Mouse (Mus musculus): Measurements from ENCODE around the gene Olfr1178. TPM values are rescaled to one million over a fixed set of nuclear protein-coding genes. Genes with fewer than 3 reads are reported as not detected.

Gene Olfr1178
- polyA plus RNA-seq (2016; fragmentation: Nextera tagmentation; extraction: Ambion mirVana), result not detected in 2 replicates

GRCm38 (mm10) chr2:88386762-88387161, at the start of gene Olfr1178:
Olfr1178 (plus strand) TSS chr2:88387062.
- Histone ChIP-seq H3K4me3 (no peak within 1 kb of the TSS), H3K36me3 (no peaks in the 10 kb centered on the region), H3K27ac (no peak within 1 kb of the TSS), H3K27me3 (ENCODE audit: insufficient read depth, poor library complexity, severe bottlenecking) (no peaks in the 10 kb centered on the region), H3K4me1 (no peaks in the 10 kb centered on the region), H3K9me3 (no peaks in the 10 kb centered on the region)
- WGBS, result 88% methylated on average over 1 of the region's 1 CpGs
- no peak for DNase-seq (ENCODE audit: low spot score)

GRCm38 (mm10) chr2:88346392-88346791, 40.5 kb upstream of the Olfr1178 start, which contains the start of gene Olfr1177-ps:
Olfr1177-ps (minus strand) TSS chr2:88346492.
- Histone ChIP-seq H3K36me3 (no peaks in the 10 kb centered on the region), H3K4me1 (no peaks in the 10 kb centered on the region), H3K9me3 (no peaks in the 10 kb centered on the region), H3K27me3 (ENCODE audit: insufficient read depth, poor library complexity, severe bottlenecking) (no peaks in the 10 kb centered on the region), H3K4me3 (no peak within 1 kb of the TSS), H3K27ac (no peak within 1 kb of the TSS)
- DNase-seq (ENCODE audit: low spot score), result no peak
- WGBS, result 67% methylated on average over 1 of the region's 1 CpGs

- no peak overlapping the region for H3K27ac ChIP-seq
- WGBS, result 3% methylated on average over 2 of the region's 2 CpGs
- no peaks in the 10 kb centered on the region for H3K36me3 ChIP-seq
- H3K27me3 ChIP-seq (ENCODE audit: insufficient read depth, poor library complexity, severe bottlenecking), result no peaks in the 10 kb centered on the region
- no peaks in the 10 kb centered on the region for H3K4me1 ChIP-seq
- DNase-seq (ENCODE audit: low spot score), result no peak
- H3K4me3 ChIP-seq, result no peak overlapping the region
- no peaks in the 10 kb centered on the region for H3K9me3 ChIP-seq
Measured at GRCm38 (mm10) chr2:88356304-88356703, 30.6 kb upstream of the Olfr1178 start.

GRCm38 (mm10) chr2:88406353-88406752, 19.5 kb downstream of the Olfr1178 start, which contains the start of gene Olfr1179:
Olfr1179 (minus strand) TSS chr2:88406453.
- Histone ChIP-seq H3K36me3 (no peaks in the 10 kb centered on the region), H3K27ac (no peak within 1 kb of the TSS), H3K27me3 (ENCODE audit: insufficient read depth, poor library complexity, severe bottlenecking) (no peaks in the 10 kb centered on the region), H3K9me3 (no peaks in the 10 kb centered on the region), H3K4me3 (no peak within 1 kb of the TSS), H3K4me1 (no peaks in the 10 kb centered on the region)
- no peak for DNase-seq (ENCODE audit: low spot score)
- 81% methylated on average over 3 of the region's 3 CpGs for WGBS

- DNase-seq (ENCODE audit: low spot score), result no peak
- WGBS, result 74% methylated on average over 2 of the region's 2 CpGs
- no peaks in the 10 kb centered on the region for H3K9me3 ChIP-seq
- no peaks in the 10 kb centered on the region for H3K4me1 ChIP-seq
- no peaks in the 10 kb centered on the region for H3K36me3 ChIP-seq
- no peak within 1 kb of the TSS for H3K4me3 ChIP-seq
- H3K27me3 ChIP-seq (ENCODE audit: insufficient read depth, poor library complexity, severe bottlenecking), result no peaks in the 10 kb centered on the region
- H3K27ac ChIP-seq, result no peak within 1 kb of the TSS
Measured at GRCm38 (mm10) chr2:88419051-88419450, 32.2 kb downstream of the Olfr1178 start, which contains the start of gene Olfr1180. Olfr1180 (minus strand) TSS chr2:88419151.

- Histone ChIP-seq H3K4me3 (no peak within 1 kb of the TSS), H3K4me1 (no peaks in the 10 kb centered on the region), H3K27me3 (ENCODE audit: insufficient read depth, poor library complexity, severe bottlenecking) (no peaks in the 10 kb centered on the region), H3K27ac (no peak within 1 kb of the TSS), H3K9me3 (no peaks in the 10 kb centered on the region), H3K36me3 (no peaks in the 10 kb centered on the region)
- no peak for DNase-seq (ENCODE audit: low spot score)
- WGBS, result 84% methylated on average over 1 of the region's 1 CpGs
Measured at GRCm38 (mm10) chr2:88426071-88426470, 39.2 kb downstream of the Olfr1178 start, which contains the start of gene Olfr1181. Olfr1181 (minus strand) TSS chr2:88426171.

- H3K27ac ChIP-seq, result no peak within 1 kb of the TSS
- no peaks in the 10 kb centered on the region for H3K4me1 ChIP-seq
- DNase-seq (ENCODE audit: low spot score), result no peak
- no peak within 1 kb of the TSS for H3K4me3 ChIP-seq
- H3K9me3 ChIP-seq, result no peaks in the 10 kb centered on the region
- no peaks in the 10 kb centered on the region for H3K27me3 ChIP-seq (ENCODE audit: insufficient read depth, poor library complexity, severe bottlenecking)
- 82% methylated on average over 1 of the region's 1 CpGs for WGBS
- no peaks in the 10 kb centered on the region for H3K36me3 ChIP-seq
Measured at GRCm38 (mm10) chr2:88449031-88449430, 62.2 kb downstream of the Olfr1178 start, which contains the start of gene Gm13757. Gm13757 (minus strand) TSS chr2:88449131.

Other genes with a start within 250 kb of the Olfr1178 start
- gene Olfr1167, start 231.9 kb upstream of the Olfr1178 start, polyA plus RNA-seq (2016; fragmentation: Nextera tagmentation; extraction: Ambion mirVana), result not detected in 2 replicates
- gene Olfr1168, start 205.2 kb upstream of the Olfr1178 start, polyA plus RNA-seq (2016; fragmentation: Nextera tagmentation; extraction: Ambion mirVana), result not detected in 2 replicates
- gene Olfr1170, start 158.7 kb upstream of the Olfr1178 start, polyA plus RNA-seq (2016; fragmentation: Nextera tagmentation; extraction: Ambion mirVana), result not detected in 2 replicates
- gene Olfr1173, start 107.2 kb upstream of the Olfr1178 start, polyA plus RNA-seq (2016; fragmentation: Nextera tagmentation; extraction: Ambion mirVana), result not detected in 2 replicates
- gene Olfr1174-ps, start 71.9 kb upstream of the Olfr1178 start, polyA plus RNA-seq (2016; fragmentation: Nextera tagmentation; extraction: Ambion mirVana), result not detected in 2 replicates
- gene Olfr1175-ps, start 59.8 kb upstream of the Olfr1178 start, polyA plus RNA-seq (2016; fragmentation: Nextera tagmentation; extraction: Ambion mirVana), result not detected in 2 replicates
- not detected in 2 replicates for gene Olfr1176, start 50.3 kb upstream of the Olfr1178 start, polyA plus RNA-seq (2016; fragmentation: Nextera tagmentation; extraction: Ambion mirVana)
- gene Olfr1177-ps, start 40.6 kb upstream of the Olfr1178 start, polyA plus RNA-seq (2016; fragmentation: Nextera tagmentation; extraction: Ambion mirVana), result not detected in 2 replicates
- gene Olfr1179, start 19.4 kb downstream of the Olfr1178 start, polyA plus RNA-seq (2016; fragmentation: Nextera tagmentation; extraction: Ambion mirVana), result not detected in 2 replicates
- gene Olfr1180, start 32.1 kb downstream of the Olfr1178 start, polyA plus RNA-seq (2016; fragmentation: Nextera tagmentation; extraction: Ambion mirVana), result not detected in 2 replicates
- not detected in 2 replicates for gene Olfr1181, start 39.1 kb downstream of the Olfr1178 start, polyA plus RNA-seq (2016; fragmentation: Nextera tagmentation; extraction: Ambion mirVana)
- gene Gm13757, start 62.1 kb downstream of the Olfr1178 start, polyA plus RNA-seq (2016; fragmentation: Nextera tagmentation; extraction: Ambion mirVana), result not detected in 2 replicates
- not detected in 2 replicates for gene Olfr1183, start 67.8 kb downstream of the Olfr1178 start, polyA plus RNA-seq (2016; fragmentation: Nextera tagmentation; extraction: Ambion mirVana)
- gene Olfr1184, start 96.5 kb downstream of the Olfr1178 start, polyA plus RNA-seq (2016; fragmentation: Nextera tagmentation; extraction: Ambion mirVana), result not detected in 2 replicates
- gene Olfr1185-ps1, start 106.3 kb downstream of the Olfr1178 start, polyA plus RNA-seq (2016; fragmentation: Nextera tagmentation; extraction: Ambion mirVana), result not detected in 2 replicates
- gene Olfr1186, start 131.5 kb downstream of the Olfr1178 start, polyA plus RNA-seq (2016; fragmentation: Nextera tagmentation; extraction: Ambion mirVana), result not detected in 2 replicates
- not detected in 2 replicates for gene Olfr1188, start 169.9 kb downstream of the Olfr1178 start, polyA plus RNA-seq (2016; fragmentation: Nextera tagmentation; extraction: Ambion mirVana)
- not detected in 2 replicates for gene Olfr1189, start 199.4 kb downstream of the Olfr1178 start, polyA plus RNA-seq (2016; fragmentation: Nextera tagmentation; extraction: Ambion mirVana)

Data from heart, embryonic 10.5 days (tissue).